Mouse (Mus musculus) heart, embryonic 14.5 days (tissue): Measurements from ENCODE around the gene Prmt1. TPM values are rescaled to one million over a fixed set of nuclear protein-coding genes. Genes with fewer than 3 reads are reported as not detected.

Experiments used
- ATAC-seq: fragments of 200-750 bp; cut with Nextera tagmentation; 2 replicates; pipeline ENCODE4 v1.8.0; 2017; ENCODE audit warnings: low read depth, moderate TSS enrichment; ENCODE audit not compliant: insufficient number of reproducible peaks, insufficient read depth, low FRiP score
- H3K27ac ChIP-seq, 2 experiments: fragments of 200-500 bp in 1 of 2; fragments of 300-500 bp in 1 of 2; sonication (generic) in 1 of 2; replicated peaks in 1 of 2; 2 replicates each; pipeline ENCODE4 v1.5.1; 2012 to 2014; ENCODE audit warnings: low read depth in 2 of 2, low read length in 2 of 2, control low read depth in 1 of 2, mild to moderate bottlenecking in 1 of 2, mixed read lengths in 1 of 2; ENCODE audit not compliant: control insufficient read depth in 1 of 2, insufficient read depth in 1 of 2
- H3K27me3 ChIP-seq: fragments of 300-500 bp; sonication (generic); 2 replicates; pipeline ENCODE4 v1.6.1; 2014; ENCODE audit warnings: mild to moderate bottlenecking, low read length, control low read depth; ENCODE audit not compliant: control insufficient read depth, insufficient read depth
- H3K36me3 ChIP-seq: fragments of 300-500 bp; sonication (generic); 2 replicates; pipeline ENCODE4 v1.6.1; 2014; ENCODE audit warnings: mild to moderate bottlenecking, control low read depth, low read length, mixed read lengths; ENCODE audit not compliant: control insufficient read depth, insufficient read depth
- H3K4me1 ChIP-seq, 2 experiments: fragments of 200-500 bp in 1 of 2; fragments of 300-500 bp in 1 of 2; sonication (generic) in 1 of 2; 2 replicates each; pipeline ENCODE4 v1.6.1; 2012 to 2014; ENCODE audit warnings: low read length in 2 of 2, control low read depth in 1 of 2, mixed read lengths in 1 of 2; ENCODE audit not compliant: control insufficient read depth in 2 of 2, insufficient read depth in 2 of 2
- H3K4me2 ChIP-seq: fragments of 300-500 bp; sonication (generic); 2 replicates; pipeline ENCODE4 v1.6.1; 2014; ENCODE audit warnings: mild to moderate bottlenecking, low read length
- H3K4me3 ChIP-seq, 2 experiments: fragments of 200-500 bp in 1 of 2; fragments of 300-500 bp in 1 of 2; sonication (generic) in 1 of 2; 2 replicates each; pipeline ENCODE4 v1.5.1; 2012 to 2014; ENCODE audit warnings: low read length in 2 of 2, mild to moderate bottlenecking in 2 of 2, control low read depth in 1 of 2, low read depth in 1 of 2, moderate library complexity in 1 of 2; ENCODE audit not compliant: control insufficient read depth in 1 of 2, insufficient read depth in 1 of 2
- H3K9ac ChIP-seq: fragments of 300-500 bp; sonication (generic); 2 replicates; pipeline ENCODE4 v1.6.1; 2014; ENCODE audit warnings: mild to moderate bottlenecking, low read length
- H3K9me3 ChIP-seq: fragments of 300-500 bp; sonication (generic); 2 replicates; pipeline ENCODE4 v1.6.1; 2016; ENCODE audit warnings: low read length, control low read depth; ENCODE audit not compliant: control insufficient read depth
- WGBS: fragments of 180-500 bp; shearing (Covaris S2); extraction: QIAGEN DNeasy Blood & Tissue Kit; methylation state at CpG from one replicate; pipeline ENCODE4 v1.1.7; 2014; 5-methylcytosine and 5-hydroxymethylcytosine counted together
- polyA plus RNA-seq: library from polyadenylated mRNA; unstranded; fragments of >200 nt; fragmentation: Nextera tagmentation; extraction: Ambion mirVana; gene quantifications from 2 replicates; pipeline ENCODE4 v1.2.1, GENCODE M21; 2014

The Prmt1 gene
- polyA plus RNA-seq, 1 experiment from 2014 or later, result 134 TPM

- Histone ChIP-seq H3K4me1 (no peaks in the 10 kb centered on the region), H3K27me3 (no peaks in the 10 kb centered on the region), H3K27ac (no peak overlapping the region), H3K9me3 (no peaks in the 10 kb centered on the region), H3K4me3 (no peak overlapping the region), H3K4me2 (no peak overlapping the region), H3K9ac (no peak overlapping the region), H3K36me3 (0 out of 2 replicates have a peak, but pooled peaks cover 4% of the 10 kb centered on the region)
- WGBS, result 80% methylated on average over 5 of the region's 5 CpGs
- no peak for ATAC-seq
Measured at GRCm38 (mm10) chr7:44962831-44963230, 23.5 kb downstream of the Prmt1 start.

- Histone ChIP-seq H3K27ac (no peak overlapping the region), H3K9me3 (no peaks in the 10 kb centered on the region), H3K4me1 (no peaks in the 10 kb centered on the region), H3K4me2 (no peak overlapping the region), H3K36me3 (0 out of 2 replicates have a peak, but pooled peaks cover 4% of the 10 kb centered on the region), H3K9ac (no peak overlapping the region), H3K27me3 (no peaks in the 10 kb centered on the region), H3K4me3 (no peak overlapping the region)
- no peak for ATAC-seq
- WGBS, result 73% methylated on average over 8 of the region's 8 CpGs
Measured at GRCm38 (mm10) chr7:44962337-44962736, 24.0 kb downstream of the Prmt1 start.

- no peaks in the 10 kb centered on the region for H3K27me3 ChIP-seq
- H3K4me2 ChIP-seq, result no peak overlapping the region
- H3K4me3 ChIP-seq, result no peak overlapping the region
- WGBS, result 83% methylated on average over 13 of the region's 13 CpGs
- H3K27ac ChIP-seq, result no peak overlapping the region
- H3K9me3 ChIP-seq, result no peaks in the 10 kb centered on the region
- no peak for ATAC-seq
- H3K9ac ChIP-seq, result no peak overlapping the region
- H3K4me1 ChIP-seq, result no peaks in the 10 kb centered on the region
- H3K36me3 ChIP-seq, result 0 out of 2 replicates have a peak, but pooled peaks cover 4% of the 10 kb centered on the region
Measured at GRCm38 (mm10) chr7:44960512-44960910, 25.9 kb downstream of the Prmt1 start.

GRCm38 (mm10) chr7:44959874-44960511 is 26.4 kb downstream of the Prmt1 start:
- Histone ChIP-seq H3K4me1 (no peaks in the 10 kb centered on the region), H3K4me2 (no peak overlapping the region), H3K36me3 (0 out of 2 replicates have a peak, but pooled peaks cover 4% of the 10 kb centered on the region), H3K27me3 (no peaks in the 10 kb centered on the region), H3K4me3 (no peak overlapping the region), H3K9ac (no peak overlapping the region), H3K27ac (no peak overlapping the region), H3K9me3 (no peaks in the 10 kb centered on the region)
- 83% methylated on average over 10 of the region's 10 CpGs for WGBS
- ATAC-seq, result no peak

- Histone ChIP-seq H3K27ac (no peak overlapping the region), H3K4me2 (no peak overlapping the region), H3K4me3 (no peak overlapping the region), H3K9me3 (no peaks in the 10 kb centered on the region), H3K36me3 (0 out of 2 replicates have a peak, but pooled peaks cover 4% of the 10 kb centered on the region), H3K9ac (no peak overlapping the region), H3K27me3 (no peaks in the 10 kb centered on the region), H3K4me1 (no peaks in the 10 kb centered on the region)
- ATAC-seq, result no peak
- WGBS, result 56% methylated on average over 8 of the region's 8 CpGs
Measured at GRCm38 (mm10) chr7:44959281-44959680, 27.1 kb downstream of the Prmt1 start.

- no peak overlapping the region for H3K4me3 ChIP-seq
- no peak for ATAC-seq
- no peaks in the 10 kb centered on the region for H3K9me3 ChIP-seq
- no peaks in the 10 kb centered on the region for H3K4me1 ChIP-seq
- H3K9ac ChIP-seq, result no peak overlapping the region
- no peaks in the 10 kb centered on the region for H3K27me3 ChIP-seq
- no peak overlapping the region for H3K27ac ChIP-seq
- H3K4me2 ChIP-seq, result no peak overlapping the region
- WGBS, result 49% methylated on average over 7 of the region's 7 CpGs
- no peaks in the 10 kb centered on the region for H3K36me3 ChIP-seq
Measured at GRCm38 (mm10) chr7:44958208-44958607, 28.2 kb downstream of the Prmt1 start.

GRCm38 (mm10) chr7:44957183-44957835 is 29.1 kb downstream of the Prmt1 start:
- 68% methylated on average over 20 of the region's 20 CpGs for WGBS
- ATAC-seq, result no peak
- H3K4me3 ChIP-seq, result no peak overlapping the region
- no peak overlapping the region for H3K27ac ChIP-seq
- no peaks in the 10 kb centered on the region for H3K36me3 ChIP-seq
- peaks cover 0 to 2% of the 10 kb centered on the region in 2 experiments; a peak in 2 of 4 replicates for H3K4me1 ChIP-seq
- H3K9me3 ChIP-seq, result no peaks in the 10 kb centered on the region
- H3K9ac ChIP-seq, result no peak overlapping the region
- H3K27me3 ChIP-seq, result no peaks in the 10 kb centered on the region
- H3K4me2 ChIP-seq, result no peak overlapping the region
